Mouse (Mus musculus) stomach, postnatal 0 days (tissue): ENCODE measurements around the gene Ifrd2.

Experiments used
- CTCF ChIP-seq: IDR thresholded peaks from 2 replicates; pipeline ENCODE4 v1.5.1; 2016; ENCODE audit warnings: antibody characterized with exemption, low read depth, mild to moderate bottlenecking, moderate library complexity
- EP300 ChIP-seq: optimal IDR thresholded peaks from 2 replicates; pipeline ENCODE3; 2016; ENCODE audit warnings: antibody characterized with exemption

GRCm38 (mm10) chr9:107566855-107567254 is 20.6 kb upstream of the Ifrd2 start:
- TF ChIP-seq CTCF (peak; percentile 27), EP300 (no peak)
